Mouse (Mus musculus) left cerebral cortex, adult 2 months (tissue): ENCODE data around the gene Epb41l2. TPM values are rescaled to one million over a fixed set of nuclear protein-coding genes. Genes with fewer than 3 reads are reported as not detected.

Source experiments
- DNase-seq, 2 experiments: peaks; one replicate each; pipeline ENCODE4 v3.0.0; 2021 to 2022; ENCODE audit warnings: low spot score in 2 of 2, mixed read lengths in 1 of 2; ENCODE audit errors: extremely low spot score in 1 of 2
- H3K27ac ChIP-seq: fragments of 200-600 bp; 2 replicates; pipeline ENCODE4 v1.8.1; 2022
- H3K4me3 ChIP-seq: fragments of 200-600 bp; 2 replicates; pipeline ENCODE4 v1.8.1; 2022
- CTCF ChIP-seq: fragments of 200-600 bp; IDR thresholded peaks from 2 replicates; pipeline ENCODE4 v1.8.1; 2022; ENCODE audit warnings: antibody characterized with exemption, mild to moderate bottlenecking, moderate library complexity
- intact Hi-C: fragments of 180-260 bp; cut with DNase I; formaldehyde crosslinking; loops from one replicate; pipeline ENCODE4 v1.15.1; 2025
- total RNA-seq, 2 experiments: library from RNA; stranded (reverse); gene quantifications; 2 replicates each; pipeline ENCODE4 v1.2.3; 2021

Epb41l2 gene
- total RNA-seq, 2 experiments from 2014 or later: 123 to 127 TPM

DNA sequence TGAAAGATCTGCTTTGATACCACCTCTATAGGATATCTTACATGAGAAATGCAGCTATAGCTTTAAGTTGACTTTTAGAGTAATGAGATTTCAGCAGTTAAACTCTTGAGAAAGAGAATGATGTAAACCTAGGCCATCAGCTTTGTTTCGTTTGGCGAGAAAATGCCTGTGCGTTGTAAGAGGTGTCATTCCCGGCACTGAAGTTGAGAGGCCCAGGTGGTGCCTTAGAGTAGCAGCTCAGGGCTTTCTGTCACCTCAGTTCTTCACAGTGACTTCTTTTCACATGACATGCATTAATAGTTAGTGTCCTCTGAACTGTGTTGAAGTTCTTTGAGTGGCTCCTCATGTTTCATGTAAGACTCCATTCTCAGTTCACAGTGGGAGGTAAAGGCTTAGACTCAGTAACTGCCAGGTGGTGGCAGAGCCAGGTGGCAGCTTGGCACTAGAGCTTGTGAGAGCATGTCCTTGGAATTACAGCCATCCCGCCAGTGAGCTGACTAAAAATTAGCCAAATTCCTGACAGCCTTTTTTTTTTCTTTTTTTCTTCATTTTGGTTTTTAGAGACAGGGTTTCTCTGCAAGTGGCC lies 84.7 kb downstream of the Epb41l2 start:
- Histone ChIP-seq H3K4me3 (no peak overlapping the region), H3K27ac (no peak overlapping the region)
- no peak for DNase-seq
- TF ChIP-seq CTCF: no peak
- intact Hi-C loops: no loop called here

DNA sequence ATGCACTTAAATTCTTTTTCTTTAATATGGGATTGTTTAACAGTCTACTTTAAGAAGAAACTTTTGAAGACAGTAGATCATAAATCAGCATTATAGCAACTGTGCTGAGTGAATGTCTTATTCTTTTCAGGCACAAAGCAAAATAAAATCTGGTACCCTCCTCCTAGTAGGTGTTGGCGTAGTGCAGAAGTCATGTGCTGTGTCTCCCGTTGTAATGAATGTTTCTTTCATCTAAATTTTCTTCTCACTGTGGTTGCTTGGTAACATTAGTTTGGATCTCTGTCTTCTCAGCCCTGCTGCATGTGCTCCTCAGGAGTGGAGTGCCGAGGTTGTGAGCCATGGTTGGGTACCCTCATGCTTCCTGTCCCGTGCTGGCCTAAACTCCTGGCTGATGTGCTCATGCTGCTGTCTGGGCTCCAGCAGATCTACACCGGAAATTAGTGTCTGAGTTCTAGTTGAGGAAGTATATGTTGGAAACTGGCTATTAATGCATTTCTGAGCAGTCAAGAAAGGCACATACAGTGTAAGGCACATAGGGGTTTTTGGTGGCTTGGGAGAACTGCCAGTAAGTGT lies 87.4 kb downstream of the Epb41l2 start:
- H3K27ac ChIP-seq: peak overlapping the region; percentile 29; the same call in 1 of the 2 replicates
- H3K4me3 ChIP-seq: no peak overlapping the region
- TF ChIP-seq CTCF: no peak
- DNase-seq: no peak
- intact Hi-C loops: no loop called here

DNA sequence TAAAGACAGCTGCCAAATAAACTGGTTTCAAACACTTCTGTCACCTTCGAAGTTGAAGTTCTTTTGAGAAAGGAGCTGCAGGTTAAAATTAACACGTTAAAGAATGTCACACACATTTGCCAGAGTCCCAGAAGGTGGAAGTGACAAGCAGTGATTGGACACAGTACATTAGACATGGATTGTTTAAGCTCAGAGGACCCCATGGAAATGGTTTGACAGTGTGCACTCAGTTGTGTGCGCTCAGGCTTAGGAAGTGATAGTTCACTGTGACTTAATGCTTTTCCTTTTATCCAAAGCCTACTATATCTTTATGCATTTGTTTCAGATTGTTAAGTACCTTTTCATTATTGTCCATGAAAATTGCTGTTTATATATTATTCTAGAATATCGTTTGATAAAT lies 89.1 kb downstream of the Epb41l2 start:
- no peak for DNase-seq
- no peak for TF ChIP-seq CTCF
- intact Hi-C loops: no loop called here
- Histone ChIP-seq H3K4me3 (no peak overlapping the region), H3K27ac (peak overlapping the region; percentile 72; the same call in 1 of the 2 replicates)

DNA sequence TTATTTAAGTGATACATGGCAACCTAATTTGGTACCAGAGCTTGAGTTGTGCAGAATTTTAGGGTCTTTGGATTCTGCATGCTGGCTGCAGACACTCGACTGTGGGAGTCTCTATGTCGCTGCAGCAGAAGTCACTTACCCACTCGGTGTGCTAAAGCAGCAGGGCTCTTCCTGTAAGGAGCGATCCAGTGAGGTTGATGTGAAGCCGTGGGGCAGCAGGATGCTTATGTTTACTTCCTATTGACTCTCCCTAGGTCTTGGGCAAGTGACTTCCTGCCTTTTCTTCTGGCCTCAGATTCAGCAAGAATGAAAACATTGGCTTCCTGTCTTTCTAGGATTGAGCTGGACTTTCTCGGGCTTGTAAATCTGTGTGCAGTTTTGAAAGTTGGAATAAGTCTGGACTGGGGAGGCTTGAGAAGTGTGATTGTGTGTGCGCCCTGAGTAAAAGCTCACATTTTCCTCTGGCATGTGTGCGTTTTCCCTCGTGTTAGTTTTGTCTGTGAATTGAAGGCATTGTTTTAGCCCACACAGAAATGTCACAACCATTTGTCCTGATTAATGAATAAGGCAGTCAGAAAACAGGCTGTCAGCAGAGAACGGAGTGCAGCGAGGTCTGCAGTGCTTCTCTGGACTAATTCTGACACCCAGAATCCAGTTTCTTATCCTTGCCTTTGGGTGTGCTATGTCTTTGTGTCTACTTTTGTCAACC lies 89.9 kb downstream of the Epb41l2 start:
- Histone ChIP-seq H3K27ac (peak overlapping the region; percentile 72), H3K4me3 (no peak overlapping the region)
- no peak for TF ChIP-seq CTCF
- intact Hi-C loops: no loop called here
- DNase-seq: no peak

DNA sequence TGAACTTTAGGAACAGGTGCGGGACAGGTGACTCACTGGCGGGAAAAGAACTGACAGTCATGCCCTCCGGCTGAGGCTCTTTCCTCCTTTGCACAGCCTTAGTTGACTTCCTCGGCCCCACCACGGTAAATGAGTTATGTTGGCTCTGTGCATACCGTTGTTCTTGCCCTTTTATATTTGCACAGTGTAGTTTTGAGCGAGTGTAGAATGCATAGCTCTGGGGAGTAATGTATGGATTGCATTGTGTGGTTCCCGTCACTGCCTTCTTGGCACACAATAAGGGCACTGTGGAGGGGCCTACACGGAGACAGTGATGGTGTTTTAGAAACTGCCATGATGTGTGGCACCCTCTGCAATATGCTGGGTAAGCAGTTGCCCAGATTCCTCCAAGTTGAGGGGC lies 93.6 kb downstream of the Epb41l2 start:
- intact Hi-C loops: no loop called here
- no peak for DNase-seq
- Histone ChIP-seq H3K27ac (no peak overlapping the region; the same call in 1 of the 2 replicates), H3K4me3 (no peak overlapping the region)
- TF ChIP-seq CTCF: no peak

DNA sequence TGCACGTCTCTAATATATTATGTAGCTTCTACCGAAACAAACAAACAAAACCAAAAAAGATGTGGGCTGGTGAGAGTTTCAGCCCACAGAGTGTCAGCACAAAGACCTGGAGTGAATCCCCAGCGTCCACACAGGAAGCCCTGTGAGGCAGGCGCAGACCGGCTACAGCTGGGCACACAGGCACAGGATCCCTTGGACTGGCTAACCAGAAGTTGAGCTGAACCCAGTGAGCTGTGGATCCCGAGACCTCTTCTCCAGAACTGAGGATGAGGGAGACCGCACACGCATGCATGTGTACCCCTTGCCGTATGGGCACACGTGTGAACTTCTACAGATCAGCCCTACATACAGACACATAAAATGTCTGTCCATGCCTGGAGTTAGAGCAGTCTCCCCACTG lies 94.2 kb downstream of the Epb41l2 start:
- TF ChIP-seq CTCF: no peak
- H3K4me3 ChIP-seq: no peak overlapping the region
- intact Hi-C loops: no loop called here
- peak overlapping the region; percentile 13; the same call in 1 of the 2 replicates for H3K27ac ChIP-seq
- DNase-seq: no peak

DNA sequence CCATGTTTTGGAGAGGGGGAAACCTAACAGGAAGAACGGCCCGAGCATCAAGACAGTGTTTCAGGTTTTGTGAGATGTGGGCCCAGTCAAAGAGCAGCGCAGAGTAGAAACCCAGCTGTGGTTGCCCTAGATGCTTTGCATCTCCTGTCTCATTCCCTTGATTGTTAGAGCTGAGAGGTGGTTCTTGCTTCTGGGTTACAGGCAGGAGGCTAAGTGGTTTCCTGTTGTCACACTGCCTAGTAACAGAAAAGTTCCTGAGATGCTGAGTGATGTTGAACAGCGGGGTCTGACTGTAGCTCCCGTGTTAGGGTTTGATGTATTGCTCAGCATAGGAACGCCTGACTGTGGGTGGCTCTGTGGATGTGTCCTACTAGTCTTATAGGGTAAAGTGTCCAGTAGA lies 97.5 kb downstream of the Epb41l2 start:
- Histone ChIP-seq H3K27ac (no peak overlapping the region), H3K4me3 (no peak overlapping the region)
- intact Hi-C loops: no loop called here
- no peak for TF ChIP-seq CTCF
- DNase-seq: no peak

DNA sequence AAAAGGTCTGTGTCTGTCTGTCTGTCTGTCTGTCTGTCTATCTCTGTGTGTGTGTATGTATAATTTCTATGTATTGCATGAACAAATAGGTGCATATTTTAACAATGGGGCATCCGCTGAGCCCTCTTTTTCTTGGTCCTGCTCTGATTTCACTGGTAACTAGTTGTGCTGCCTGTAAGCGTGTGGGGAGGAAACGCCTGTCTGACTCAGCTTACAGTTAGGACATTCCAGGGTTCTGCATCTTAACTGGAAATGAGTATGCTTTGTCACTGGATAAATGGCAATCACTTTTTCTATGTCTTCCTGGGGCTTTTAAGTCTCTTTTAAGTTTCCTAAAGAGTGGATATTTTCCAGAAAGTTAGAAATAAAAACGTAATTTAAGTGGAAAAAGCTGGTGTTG lies 98.4 kb downstream of the Epb41l2 start:
- intact Hi-C loops: no loop called here
- no peak for TF ChIP-seq CTCF
- Histone ChIP-seq H3K27ac (no peak overlapping the region), H3K4me3 (no peak overlapping the region)
- DNase-seq: no peak

DNA sequence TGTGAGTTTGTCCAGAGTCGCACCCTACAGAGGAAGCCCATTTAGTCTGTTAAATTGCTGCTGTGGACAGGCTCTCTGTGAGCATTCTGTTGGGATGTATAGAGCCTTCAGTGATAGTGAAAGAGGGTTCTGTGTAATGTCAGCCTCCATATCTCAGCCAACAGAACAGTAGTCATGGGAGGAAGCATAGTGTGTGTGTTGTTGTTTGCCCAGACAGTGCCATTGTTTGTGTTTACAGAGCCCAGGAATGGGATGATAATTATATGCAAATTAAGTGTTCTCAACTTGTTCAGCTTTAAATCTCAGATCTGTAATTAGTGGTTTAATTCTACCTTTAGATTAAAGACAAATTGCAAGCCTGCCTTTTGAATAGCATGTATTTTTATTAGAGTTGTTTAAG lies 102.2 kb downstream of the Epb41l2 start:
- intact Hi-C loops: no loop called here
- DNase-seq: no peak
- no peak for TF ChIP-seq CTCF
- Histone ChIP-seq H3K4me3 (no peak overlapping the region), H3K27ac (no peak overlapping the region)

DNA sequence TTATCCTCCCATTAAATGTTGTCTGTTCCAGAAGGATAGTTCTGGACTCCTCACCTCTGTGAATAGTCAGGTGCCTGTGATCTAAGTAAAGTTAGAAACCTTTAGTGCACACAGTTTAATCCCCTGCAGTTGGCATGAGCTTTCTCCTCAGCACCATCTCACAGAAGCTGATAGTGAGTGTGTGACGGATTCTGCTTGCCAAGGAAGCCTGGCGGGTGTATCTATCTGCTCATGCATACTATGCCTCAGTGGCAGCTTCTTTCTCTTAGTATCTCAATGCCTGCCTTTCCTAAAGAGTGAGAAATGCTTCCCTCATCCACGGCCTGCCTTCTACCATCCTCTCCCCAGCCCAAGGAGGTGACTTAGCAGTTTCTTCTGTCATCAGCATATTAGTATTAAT lies 103.1 kb downstream of the Epb41l2 start:
- TF ChIP-seq CTCF: no peak
- intact Hi-C loops: no loop called here
- no peak overlapping the region for H3K27ac ChIP-seq
- H3K4me3 ChIP-seq: no peak overlapping the region
- DNase-seq: no peak

DNA sequence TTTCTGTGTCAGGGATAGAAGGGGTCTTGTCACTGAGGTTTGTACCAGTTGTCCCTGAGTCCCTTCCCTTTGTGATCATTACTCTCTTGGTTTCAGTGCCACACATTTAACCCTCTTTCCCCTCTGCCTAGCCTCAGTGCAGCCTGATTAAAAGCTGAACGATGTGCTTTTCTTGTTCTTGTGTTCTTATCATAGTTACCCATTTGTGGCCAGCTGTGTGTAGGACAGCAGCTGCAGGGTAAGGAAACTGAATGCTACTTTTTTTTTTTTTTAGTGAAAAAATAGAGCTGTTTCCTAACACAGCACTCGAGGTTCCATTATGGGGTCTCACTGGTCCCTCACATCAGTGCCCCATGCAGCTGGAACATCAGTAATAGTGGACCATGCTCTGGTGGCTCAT lies 106.9 kb downstream of the Epb41l2 start:
- Histone ChIP-seq H3K4me3 (no peak overlapping the region), H3K27ac (no peak overlapping the region)
- DNase-seq: no peak
- intact Hi-C loops: no loop called here
- TF ChIP-seq CTCF: no peak

DNA sequence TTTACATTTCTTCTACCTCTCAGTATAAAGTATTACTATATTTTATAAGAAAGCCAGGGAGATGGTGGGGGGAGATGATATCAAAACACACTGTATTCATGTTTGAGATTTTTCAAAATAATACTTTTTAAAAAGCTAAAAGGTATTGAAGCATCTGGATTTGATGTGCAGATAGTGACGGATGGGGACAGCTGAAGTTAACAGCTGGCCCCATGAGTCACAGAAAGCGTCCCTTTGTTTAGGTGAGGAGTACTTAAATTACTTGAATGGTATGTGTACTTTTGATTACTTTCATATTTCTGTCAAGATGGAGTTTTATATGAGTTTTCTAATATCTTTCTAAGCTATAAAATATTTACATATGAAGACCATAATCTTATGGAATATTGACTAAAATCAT lies 112.3 kb downstream of the Epb41l2 start:
- no peak for TF ChIP-seq CTCF
- H3K27ac ChIP-seq: no peak overlapping the region
- intact Hi-C loops: no loop called here
- no peak for DNase-seq
- H3K4me3 ChIP-seq: no peak overlapping the region

DNA sequence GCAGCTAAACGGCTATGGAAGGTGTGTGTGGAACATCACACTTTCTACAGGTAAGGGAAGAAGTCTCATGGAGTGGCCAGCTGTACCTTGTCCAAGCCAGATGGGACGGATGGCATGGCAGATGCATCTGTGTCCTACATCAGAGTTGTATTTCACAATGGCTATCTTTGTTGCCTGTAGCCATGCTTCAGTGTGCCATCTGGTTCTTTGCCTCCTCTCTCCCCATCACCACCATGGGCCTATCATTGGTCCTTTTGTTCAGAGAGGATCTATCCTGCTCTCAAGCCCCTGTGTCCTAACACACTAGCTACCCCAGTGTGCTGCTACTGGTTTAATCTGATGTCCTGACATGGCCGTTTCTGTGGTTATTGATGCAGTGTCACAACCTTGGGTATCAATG lies 120.1 kb downstream of the Epb41l2 start:
- intact Hi-C loops: no loop called here
- no peak for TF ChIP-seq CTCF
- no peak for DNase-seq
- Histone ChIP-seq H3K4me3 (no peak overlapping the region), H3K27ac (no peak overlapping the region)
